9 mouse cellular contexts compared by ENCODE assay signal in genomic region chr11:84797627-84798353, GRCm38 (mm10). TPM values are rescaled to one million over a fixed set of nuclear protein-coding genes. Genes with fewer than 3 reads are reported as not detected.
DNase-seq lines count a peak whose midpoint lies in the region; ATAC-seq and TF ChIP-seq lines count a peak whose summit lies in the region.
"Had no signal": no experiment of that assay in that cellular context is flagged by ENCODE, and none has a peak within 500 bp of the region (broad histone marks: within the 10 kb centered on the region; RNA-seq: fewer than 3 reads in every experiment).

No protein-coding gene starts in this region.

- no peak for TF ChIP-seq POLR2A in CH12.LX (IDR thresholded peaks at IDR 0.05; ENCODE audit: low read depth, low read length)
- no peak for TF ChIP-seq POLR2A in cortical plate, adult 2 months (IDR thresholded peaks at IDR 0.05; ENCODE audit: extremely low read depth, insufficient read depth, low read length)

- 0 out of 2 replicates have a peak, but pooled peaks have one; percentile 18 for ATAC-seq in heart, embryonic 15.5 days (replicated peaks; ENCODE audit: insufficient number of reproducible peaks, insufficient read depth, low FRiP score, low read depth)

- TF ChIP-seq RAD21 in CH12.LX (IDR thresholded peaks at IDR 0.05; ENCODE audit: low read depth, low read length), result peak; percentile 87

- TF ChIP-seq EP300 in CH12.LX (IDR thresholded peaks at IDR 0.05; ENCODE audit: low read length), result no peak

- peaks cover 0 to 9% of the 10 kb centered on the region in 2 experiments; a peak in 2 of 4 replicates for H3K4me1 ChIP-seq in CH12.LX (ENCODE audit: control insufficient read depth in 1 of 2, insufficient read depth in 2 of 2)
- no peaks in the 10 kb centered on the region for H3K4me1 ChIP-seq in cortical plate, adult 2 months (ENCODE audit: control insufficient read depth, insufficient read depth, low read length)
- peaks cover 3% of the 10 kb centered on the region for H3K4me1 ChIP-seq in heart, embryonic 15.5 days (replicated peaks)

- peak; percentile 91 to 95 for TF ChIP-seq CTCF in CH12.LX (conservative IDR thresholded peaks at IDR 0.05 in 1 of 2, IDR thresholded peaks at IDR 0.05 in 1 of 2; ENCODE audit: low read depth in 2 of 2, low read length in 2 of 2)
- TF ChIP-seq CTCF in cortical plate, adult 2 months (IDR thresholded peaks at IDR 0.05; ENCODE audit: extremely low read depth, insufficient read depth, low read length), result peak; percentile 94

- H3K36me3 ChIP-seq in CH12.LX (replicated peaks in 1 of 2; ENCODE audit: control insufficient read depth in 1 of 2, insufficient read depth in 1 of 2, low read length in 1 of 2), result no peaks in the 10 kb centered on the region
- no peaks in the 10 kb centered on the region for H3K36me3 ChIP-seq in heart, embryonic 15.5 days
- H3K36me3 ChIP-seq: limb, embryonic 12.5 days had no signal

- DNase-seq in CH12.LX (ENCODE audit: extremely low read depth), result peak; percentile 86
- DNase-seq in WW6 (ENCODE audit: low read depth, low spot score), result peak; percentile 71
- DNase-seq in kidney, postnatal 4 days, result peak; percentile 87 to 89
- peak; percentile 76 for DNase-seq in lung, postnatal 10 days
- DNase-seq in right cerebral cortex, postnatal 10 days (ENCODE audit: low spot score in 2 of 2), result peak; percentile 59 to 74
- peak; percentile 54 for DNase-seq in yolk sac, embryonic 10.5 days (ENCODE audit: low spot score)

- no peak overlapping the region for H3K9ac ChIP-seq in CH12.LX (ENCODE audit: insufficient read depth, low read depth)
- no peak overlapping the region for H3K9ac ChIP-seq in heart, embryonic 15.5 days
- H3K9ac ChIP-seq: limb, embryonic 12.5 days had no signal

- H3K9me3 ChIP-seq in CH12.LX (replicated peaks; ENCODE audit: low read length), result peaks cover 4% of the 10 kb centered on the region
- H3K9me3 ChIP-seq in heart, embryonic 15.5 days (replicated peaks), result no peaks in the 10 kb centered on the region
- H3K9me3 ChIP-seq: limb, embryonic 12.5 days had no signal

- no peaks in the 10 kb centered on the region for H3K79me2 ChIP-seq in CH12.LX (replicated peaks; ENCODE audit: control insufficient read depth, extremely low read depth, insufficient read depth, poor library complexity, severe bottlenecking)

- no peak overlapping the region for H3K4me2 ChIP-seq in CH12.LX (ENCODE audit: insufficient read depth, low read depth, poor library complexity, severe bottlenecking)
- H3K4me2 ChIP-seq in heart, embryonic 15.5 days, result no peak overlapping the region
- H3K4me2 ChIP-seq: limb, embryonic 12.5 days had no signal

- H3K27ac ChIP-seq in CH12.LX (ENCODE audit: insufficient read depth, low read depth), result no peak overlapping the region
- H3K27ac ChIP-seq in cortical plate, adult 2 months (ENCODE audit: insufficient read depth, low read length), result no peak overlapping the region
- no peak overlapping the region for H3K27ac ChIP-seq in heart, embryonic 15.5 days
- H3K27ac ChIP-seq: limb, embryonic 12.5 days had no signal

- peaks cover 63% of the 10 kb centered on the region for H3K27me3 ChIP-seq in CH12.LX (replicated peaks)
- peaks cover 16% of the 10 kb centered on the region for H3K27me3 ChIP-seq in heart, embryonic 15.5 days

- WGBS in heart, embryonic 15.5 days, result 17% methylated on average over 21 of the region's 21 CpGs

- in situ Hi-C loops in CH12.LX (cut with MboI; ENCODE audit: low pct_ligation_motif_present, low pct_unique_long_range_greater_than_20kb, low sequenced_read_pairs), result loop anchor here (5.0 kb wide), 1 partner anchor 375 kb away; no protein-coding TSS in a partner anchor

- dilution Hi-C loops in CH12.LX (cut with MboI; ENCODE audit: extremely low pct_ligation_motif_present, extremely low pct_unique_long_range_greater_than_20kb, low sequenced_read_pairs), result no loop called here

- H3K4me3 ChIP-seq in CH12.LX (replicated peaks in 1 of 3; ENCODE audit: low read depth in 2 of 3, low read length in 2 of 3, poor library complexity in 1 of 3), result no peak overlapping the region
- no peak overlapping the region for H3K4me3 ChIP-seq in cortical plate, adult 2 months (ENCODE audit: insufficient read depth, low read length)
- no peak overlapping the region for H3K4me3 ChIP-seq in heart, embryonic 15.5 days
- H3K4me3 ChIP-seq: limb, embryonic 12.5 days had no signal

TF ChIP-seq in CH12.LX, 34 proteins besides CTCF, POLR2A, EP300 and RAD21:
- peak; percentile 49; the same call in 1 of the 2 replicates for TF ChIP-seq NRF1 (IDR thresholded peaks at IDR 0.05; ENCODE audit: low read depth, low read length)
- TF ChIP-seq MYC (IDR thresholded peaks at IDR 0.05; ENCODE audit: low read depth, low read length), result peak; percentile 79; the same call in 1 of the 2 replicates
- TF ChIP-seq SMC3 (IDR thresholded peaks at IDR 0.05; ENCODE audit: low read depth, low read length), result peak; percentile 78
- TF ChIP-seq USF1 (IDR thresholded peaks at IDR 0.05; ENCODE audit: low read depth, low read length), result no peak

RNA-seq across cellular contexts. Expression of gene Mrm1, which starts 21.5 kb away (rescaled TPM):
- total RNA-seq in CH12.LX (2012; rRNA removed) (19.6 and 27.8 TPM in 2 replicates), CH12.LX (2014; rRNA removed) (14.7 and 16.1 TPM in 2 replicates)
- 10.6 and 11.1 TPM in 2 replicates for polyA plus RNA-seq in CH12.LX (2012; ENCODE audit: insufficient read length, low read depth)
- 14.5 and 16.5 TPM in 2 replicates for polyA plus RNA-seq in cortical plate, adult 2 months (2012; rRNA removed)
- 19.7 and 22.5 TPM in 2 replicates for polyA plus RNA-seq in heart, embryonic 15.5 days (2015; fragmentation: Nextera tagmentation; extraction: Ambion mirVana)

RNA-seq across cellular contexts. Expression of gene Dhrs11, which starts 31.0 kb away (rescaled TPM):
- 8.3 and 9.6 TPM in 2 replicates for total RNA-seq in CH12.LX (2012; rRNA removed)
- 6.1 and 6.8 TPM in 2 replicates for total RNA-seq in CH12.LX (2014; rRNA removed)
- polyA plus RNA-seq in CH12.LX (2012; ENCODE audit: insufficient read length, low read depth), result 17.0 and 17.1 TPM in 2 replicates
- polyA plus RNA-seq in cortical plate, adult 2 months (2012; rRNA removed), result 14.4 and 15.4 TPM in 2 replicates
- 59.0 and 62.3 TPM in 2 replicates for polyA plus RNA-seq in heart, embryonic 15.5 days (2015; fragmentation: Nextera tagmentation; extraction: Ambion mirVana)
